Mouse (Mus musculus): ENCODE measurements around the gene Ucp1. TPM values are rescaled to one million over a fixed set of nuclear protein-coding genes. Genes with fewer than 3 reads are reported as not detected.

The Ucp1 gene
- total and polyA plus RNA-seq, 3 experiments: not detected

- Histone ChIP-seq H3K9me3 (replicated peaks; ENCODE audit: low read length) (no peaks in the 10 kb centered on the region), H3K27me3 (replicated peaks) (no peaks in the 10 kb centered on the region), H3K9ac (ENCODE audit: insufficient read depth, low read depth) (no peak overlapping the region), H3K4me2 (ENCODE audit: insufficient read depth, low read depth, poor library complexity, severe bottlenecking) (no peak overlapping the region), H3K79me2 (replicated peaks; ENCODE audit: control insufficient read depth, extremely low read depth, insufficient read depth, poor library complexity, severe bottlenecking) (no peaks in the 10 kb centered on the region), H3K4me3 (replicated peaks in 1 of 3; ENCODE audit: low read depth in 2 of 3, low read length in 2 of 3, poor library complexity in 1 of 3) (no peak overlapping the region), H3K4me1 (ENCODE audit: control insufficient read depth in 1 of 2, insufficient read depth in 2 of 2) (0 out of 4 replicates have a peak, but pooled peaks cover 0 to 4% of the 10 kb centered on the region in 2 experiments), H3K36me3 (replicated peaks in 1 of 2; ENCODE audit: control insufficient read depth in 1 of 2, insufficient read depth in 1 of 2, low read length in 1 of 2) (peaks cover 3 to 23% of the 10 kb centered on the region in 2 experiments), H3K27ac (ENCODE audit: insufficient read depth, low read depth) (no peak overlapping the region)
- dilution Hi-C loops (cut with MboI; ENCODE audit: extremely low pct_ligation_motif_present, extremely low pct_unique_long_range_greater_than_20kb, low sequenced_read_pairs): no loop called here
- TF ChIP-seq USF1 (IDR thresholded peaks at IDR 0.05; ENCODE audit: low read depth, low read length): no peak
- TF ChIP-seq UBTF (IDR thresholded peaks at IDR 0.05; ENCODE audit: low read depth, low read length): no peak
- no peak for TF ChIP-seq TCF12 (IDR thresholded peaks at IDR 0.05; ENCODE audit: low read depth, low read length)
- no peak for TF ChIP-seq SMC3 (IDR thresholded peaks at IDR 0.05; ENCODE audit: low read depth, low read length)
- TF ChIP-seq IRF4 (IDR thresholded peaks at IDR 0.05; ENCODE audit: low read depth, low read length): no peak
- no peak for DNase-seq (ENCODE audit: extremely low read depth)
- in situ Hi-C loops (cut with MboI; ENCODE audit: low pct_ligation_motif_present, low pct_unique_long_range_greater_than_20kb, low sequenced_read_pairs): no loop called here
These were observed 32.5 kb upstream of the Ucp1 start for GRCm38 (mm10) chr8:83257631-83258030.

GRCm38 (mm10) chr8:83260418-83261215, 29.5 kb upstream of the Ucp1 start:
- DNase-seq (ENCODE audit: extremely low read depth): peak; percentile 86
- Histone ChIP-seq H3K36me3 (replicated peaks in 1 of 2; ENCODE audit: control insufficient read depth in 1 of 2, insufficient read depth in 1 of 2, low read length in 1 of 2) (peaks cover 3 to 20% of the 10 kb centered on the region in 2 experiments), H3K4me3 (replicated peaks in 1 of 3; ENCODE audit: low read depth in 2 of 3, low read length in 2 of 3, poor library complexity in 1 of 3) (no peak overlapping the region), H3K9me3 (replicated peaks; ENCODE audit: low read length) (no peaks in the 10 kb centered on the region), H3K4me1 (ENCODE audit: control insufficient read depth in 1 of 2, insufficient read depth in 2 of 2) (peaks cover 0 to 7% of the 10 kb centered on the region in 2 experiments; a peak in 2 of 4 replicates), H3K27me3 (replicated peaks) (no peaks in the 10 kb centered on the region), H3K9ac (ENCODE audit: insufficient read depth, low read depth) (no peak overlapping the region), H3K4me2 (ENCODE audit: insufficient read depth, low read depth, poor library complexity, severe bottlenecking) (no peak overlapping the region), H3K27ac (ENCODE audit: insufficient read depth, low read depth) (no peak overlapping the region), H3K79me2 (replicated peaks; ENCODE audit: control insufficient read depth, extremely low read depth, insufficient read depth, poor library complexity, severe bottlenecking) (no peaks in the 10 kb centered on the region)
- TF ChIP-seq MAZ (IDR thresholded peaks at IDR 0.05; ENCODE audit: low read depth, low read length) (no peak), CTCF (conservative IDR thresholded peaks at IDR 0.05 in 1 of 2, IDR thresholded peaks at IDR 0.05 in 1 of 2; ENCODE audit: low read depth in 2 of 2, low read length in 2 of 2) (peak; percentile 91 to 96), MEF2A (IDR thresholded peaks at IDR 0.05; ENCODE audit: borderline replicate concordance, low read depth, low read length) (0 out of 2 replicates have a peak, but pooled peaks have one; percentile 25), ZKSCAN1 (IDR thresholded peaks at IDR 0.05; ENCODE audit: borderline replicate concordance, low read depth, low read length) (no peak), SMC3 (IDR thresholded peaks at IDR 0.05; ENCODE audit: low read depth, low read length) (peak; percentile 91), RAD21 (IDR thresholded peaks at IDR 0.05; ENCODE audit: low read depth, low read length) (peak; percentile 91), ZC3H11A (IDR thresholded peaks at IDR 0.05; ENCODE audit: low read depth, low read length) (peak; percentile 78), TCF12 (IDR thresholded peaks at IDR 0.05; ENCODE audit: low read depth, low read length) (no peak)
- in situ Hi-C loops (cut with MboI; ENCODE audit: low pct_ligation_motif_present, low pct_unique_long_range_greater_than_20kb, low sequenced_read_pairs): no loop called here
- dilution Hi-C loops (cut with MboI; ENCODE audit: extremely low pct_ligation_motif_present, extremely low pct_unique_long_range_greater_than_20kb, low sequenced_read_pairs): no loop called here

- in situ Hi-C loops (cut with MboI; ENCODE audit: low pct_ligation_motif_present, low pct_unique_long_range_greater_than_20kb, low sequenced_read_pairs): no loop called here
- no peaks in the 10 kb centered on the region for H3K9me3 ChIP-seq (replicated peaks; ENCODE audit: low read length)
- no peaks in the 10 kb centered on the region for H3K27me3 ChIP-seq (replicated peaks)
- dilution Hi-C loops (cut with MboI; ENCODE audit: extremely low pct_ligation_motif_present, extremely low pct_unique_long_range_greater_than_20kb, low sequenced_read_pairs): no loop called here
- peaks cover 4 to 16% of the 10 kb centered on the region in 2 experiments for H3K36me3 ChIP-seq (replicated peaks in 1 of 2; ENCODE audit: control insufficient read depth in 1 of 2, insufficient read depth in 1 of 2, low read length in 1 of 2)
- H3K9ac ChIP-seq (ENCODE audit: insufficient read depth, low read depth): no peak overlapping the region
- H3K4me2 ChIP-seq (ENCODE audit: insufficient read depth, low read depth, poor library complexity, severe bottlenecking): no peak overlapping the region
- no peak for DNase-seq (ENCODE audit: extremely low read depth)
- no peak overlapping the region for H3K27ac ChIP-seq (ENCODE audit: insufficient read depth, low read depth)
- no peak overlapping the region for H3K4me3 ChIP-seq (replicated peaks in 1 of 3; ENCODE audit: low read depth in 2 of 3, low read length in 2 of 3, poor library complexity in 1 of 3)
- no peaks in the 10 kb centered on the region for H3K79me2 ChIP-seq (replicated peaks; ENCODE audit: control insufficient read depth, extremely low read depth, insufficient read depth, poor library complexity, severe bottlenecking)
- H3K4me1 ChIP-seq (ENCODE audit: control insufficient read depth in 1 of 2, insufficient read depth in 2 of 2): peaks cover 0 to 6% of the 10 kb centered on the region in 2 experiments; a peak in 2 of 4 replicates
- no peak for TF ChIP-seq GABPA (IDR thresholded peaks at IDR 0.05; ENCODE audit: insufficient replicate concordance, low read depth, low read length)
- TF ChIP-seq MYC (IDR thresholded peaks at IDR 0.05; ENCODE audit: low read depth, low read length): no peak
- TF ChIP-seq JUND (conservative IDR thresholded peaks at IDR 0.05; ENCODE audit: low read depth, low read length): no peak
- no peak for TF ChIP-seq ZKSCAN1 (IDR thresholded peaks at IDR 0.05; ENCODE audit: borderline replicate concordance, low read depth, low read length)
- TF ChIP-seq JUN (IDR thresholded peaks at IDR 0.05; ENCODE audit: insufficient read depth, low read depth, low read length): no peak
- TF ChIP-seq NRF1 (IDR thresholded peaks at IDR 0.05; ENCODE audit: low read depth, low read length): no peak
- TF ChIP-seq CHD1 (IDR thresholded peaks at IDR 0.05; ENCODE audit: low read depth, low read length): no peak
- no peak for TF ChIP-seq USF2 (conservative IDR thresholded peaks at IDR 0.05; ENCODE audit: low read depth, low read length)
- no peak for TF ChIP-seq NELFE (IDR thresholded peaks at IDR 0.05; ENCODE audit: low read depth, low read length)
- TF ChIP-seq POLR2AphosphoS2 (IDR thresholded peaks at IDR 0.05; ENCODE audit: low read depth, low read length): no peak
- TF ChIP-seq MAFK (IDR thresholded peaks at IDR 0.05; ENCODE audit: insufficient replicate concordance, low read length): no peak
- TF ChIP-seq MEF2A (IDR thresholded peaks at IDR 0.05; ENCODE audit: borderline replicate concordance, low read depth, low read length): no peak
- no peak for TF ChIP-seq PAX5 (IDR thresholded peaks at IDR 0.05; ENCODE audit: low read length)
- TF ChIP-seq KAT2A (IDR thresholded peaks at IDR 0.05; ENCODE audit: insufficient replicate concordance, low read length): no peak
These were observed 19.0 kb upstream of the Ucp1 start for GRCm38 (mm10) chr8:83271172-83271571.
